Comparison of ENCODE assay signal across 9 mouse cellular contexts in the genomic region with DNA sequence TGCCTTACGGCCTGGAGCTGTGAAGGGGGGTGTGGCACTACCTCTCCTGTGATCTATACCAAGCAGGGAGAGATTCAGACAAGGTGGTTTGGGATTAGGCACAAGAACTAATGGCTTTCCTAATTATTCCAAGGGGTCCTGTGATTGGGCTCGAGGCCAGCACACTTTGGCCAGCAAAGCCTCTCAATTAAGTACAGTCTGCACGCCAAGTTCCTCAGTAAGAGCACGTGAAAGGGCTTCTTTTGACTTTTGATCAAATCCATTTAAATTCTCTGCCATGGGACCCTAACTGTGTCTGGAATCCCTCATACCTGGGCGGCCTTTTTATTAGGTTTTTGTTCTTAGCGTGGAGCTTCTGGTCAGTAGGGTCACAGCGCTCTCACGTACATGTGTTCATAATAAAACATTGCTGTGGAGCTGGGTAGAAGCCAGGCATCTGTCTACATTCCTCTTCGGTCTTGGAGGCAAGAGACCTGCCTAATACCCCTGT.
DNase-seq lines count a peak whose midpoint lies in the region; ATAC-seq and TF ChIP-seq lines count a peak whose summit lies in the region.
"Had no signal": no experiment of that assay in that cellular context is flagged by ENCODE, and none has a peak within 500 bp of the region (broad histone marks: within the 10 kb centered on the region; RNA-seq: fewer than 3 reads in every experiment).

No protein-coding gene starts in this region.

- no peak for TF ChIP-seq POLR2A in cortical plate, adult 2 months (IDR thresholded peaks at IDR 0.05; ENCODE audit: extremely low read depth, insufficient read depth, low read length)

- intact Hi-C loops in gastrocnemius, adult 2 months (cut with DNase I): no loop called here

- H3K9ac ChIP-seq in kidney, embryonic 14.5 days (ENCODE audit: low read depth, low read length): no peak overlapping the region
- H3K9ac ChIP-seq in hindbrain, embryonic 15.5 days: no peak overlapping the region
- H3K9ac ChIP-seq in midbrain, embryonic 16.5 days (ENCODE audit: low read depth, low read length): no peak overlapping the region
- H3K9ac ChIP-seq: liver, embryonic 12.5 days had no signal

- DNase-seq in kidney, adult 18-20 months: no peak
- no peak for DNase-seq in spleen, postnatal 10 days (ENCODE audit: low spot score in 2 of 2)
- DNase-seq in gastrocnemius, adult 2 months: no peak

- 62% methylated on average over 9 of the region's 9 CpGs for WGBS in kidney, embryonic 14.5 days
- 56% methylated on average over 9 of the region's 9 CpGs for WGBS in hindbrain, embryonic 15.5 days
- WGBS in midbrain, embryonic 16.5 days: 52% methylated on average over 9 of the region's 9 CpGs

- no peak overlapping the region for H3K27ac ChIP-seq in kidney, embryonic 14.5 days (ENCODE audit: low read depth, low read length)
- H3K27ac ChIP-seq in cortical plate, adult 2 months (ENCODE audit: insufficient read depth, low read length): peak overlapping the region; percentile 66; the same call in 1 of the 2 replicates
- H3K27ac ChIP-seq in hindbrain, embryonic 15.5 days (replicated peaks): peak overlapping the region; percentile 67; the same call in 1 of the 2 replicates
- H3K27ac ChIP-seq in midbrain, embryonic 16.5 days (ENCODE audit: low read length): no peak overlapping the region
- H3K27ac ChIP-seq in gastrocnemius, adult 2 months: no peak overlapping the region
- H3K27ac ChIP-seq: liver, embryonic 12.5 days had no signal

- H3K36me3 ChIP-seq in kidney, embryonic 14.5 days (ENCODE audit: control insufficient read depth, insufficient read depth, low read length): no peaks in the 10 kb centered on the region
- H3K36me3 ChIP-seq in hindbrain, embryonic 15.5 days: no peaks in the 10 kb centered on the region
- H3K36me3 ChIP-seq in midbrain, embryonic 16.5 days (ENCODE audit: control insufficient read depth, insufficient read depth, low read length): no peaks in the 10 kb centered on the region
- H3K36me3 ChIP-seq: liver, embryonic 12.5 days had no signal

- H3K9me3 ChIP-seq in kidney, embryonic 14.5 days (ENCODE audit: control insufficient read depth, low read length): no peaks in the 10 kb centered on the region
- H3K9me3 ChIP-seq in hindbrain, embryonic 15.5 days: no peaks in the 10 kb centered on the region
- H3K9me3 ChIP-seq in midbrain, embryonic 16.5 days (replicated peaks; ENCODE audit: control insufficient read depth, low read length, poor library complexity, severe bottlenecking): no peaks in the 10 kb centered on the region
- H3K9me3 ChIP-seq: liver, embryonic 12.5 days had no signal

- no peak overlapping the region for H3K4me2 ChIP-seq in kidney, embryonic 14.5 days (replicated peaks; ENCODE audit: low read depth, low read length)
- peak overlapping the region; percentile 20 for H3K4me2 ChIP-seq in hindbrain, embryonic 15.5 days
- H3K4me2 ChIP-seq in midbrain, embryonic 16.5 days (ENCODE audit: low read length): no peak overlapping the region
- H3K4me2 ChIP-seq: liver, embryonic 12.5 days had no signal

- no peak overlapping the region for H3K4me3 ChIP-seq in kidney, embryonic 14.5 days (ENCODE audit: low read length)
- no peak overlapping the region for H3K4me3 ChIP-seq in cortical plate, adult 2 months (ENCODE audit: insufficient read depth, low read length)
- no peak overlapping the region for H3K4me3 ChIP-seq in hindbrain, embryonic 15.5 days
- no peak overlapping the region for H3K4me3 ChIP-seq in midbrain, embryonic 16.5 days (ENCODE audit: low read depth, low read length)
- H3K4me3 ChIP-seq in gastrocnemius, adult 2 months: no peak overlapping the region
- H3K4me3 ChIP-seq: liver, embryonic 12.5 days had no signal

- TF ChIP-seq CTCF in cortical plate, adult 2 months (IDR thresholded peaks at IDR 0.05; ENCODE audit: extremely low read depth, insufficient read depth, low read length): no peak
- TF ChIP-seq CTCF in gastrocnemius, adult 2 months (IDR thresholded peaks at IDR 0.05): no peak

- 0 out of 2 replicates have a peak, but pooled peaks have one; percentile 39 for ATAC-seq in kidney, embryonic 14.5 days (ENCODE audit: low FRiP score, low TSS enrichment)
- ATAC-seq in hindbrain, embryonic 15.5 days (ENCODE audit: low FRiP score, low read depth): peak; percentile 61
- peak; percentile 61 for ATAC-seq in midbrain, embryonic 16.5 days
- ATAC-seq in activated CD4-positive, CD25-positive, alpha-beta regulatory T cell, adult 4 months: no peak
- ATAC-seq: liver, embryonic 12.5 days had no signal

- no peaks in the 10 kb centered on the region for H3K27me3 ChIP-seq in kidney, embryonic 14.5 days (ENCODE audit: control insufficient read depth, insufficient read depth, low read length)
- H3K27me3 ChIP-seq in hindbrain, embryonic 15.5 days: no peaks in the 10 kb centered on the region
- no peaks in the 10 kb centered on the region for H3K27me3 ChIP-seq in midbrain, embryonic 16.5 days (ENCODE audit: control insufficient read depth, insufficient read depth, low read depth, low read length)
- H3K27me3 ChIP-seq: liver, embryonic 12.5 days had no signal

- H3K4me1 ChIP-seq in kidney, embryonic 14.5 days (ENCODE audit: control insufficient read depth, insufficient read depth, low read length): 0 out of 2 replicates have a peak, but pooled peaks cover 3% of the 10 kb centered on the region
- no peaks in the 10 kb centered on the region for H3K4me1 ChIP-seq in cortical plate, adult 2 months (ENCODE audit: control insufficient read depth, insufficient read depth, low read length)
- 0 out of 2 replicates have a peak, but pooled peaks cover 6% of the 10 kb centered on the region for H3K4me1 ChIP-seq in hindbrain, embryonic 15.5 days (replicated peaks)
- peaks cover 2% of the 10 kb centered on the region; the same call in 1 of the 2 replicates for H3K4me1 ChIP-seq in midbrain, embryonic 16.5 days (ENCODE audit: control insufficient read depth, insufficient read depth, low read length)
- H3K4me1 ChIP-seq: liver, embryonic 12.5 days had no signal

Comparison
In these comparisons a context has a peak if more than half of its experiments do, and no peak if none do; other contexts are left out.
1. H3K27ac ChIP-seq: peak in cortical plate, adult 2 months (single experiment) and hindbrain, embryonic 15.5 days (single experiment); none in kidney, embryonic 14.5 days (single experiment), midbrain, embryonic 16.5 days (single experiment) and gastrocnemius, adult 2 months (single experiment).